Mouse (Mus musculus): ENCODE data around the gene Hdac9. TPM values are rescaled to one million over a fixed set of nuclear protein-coding genes. Genes with fewer than 3 reads are reported as not detected.

The Hdac9 gene
- 3.2 and 3.3 TPM in 2 replicates for polyA plus RNA-seq (2015; fragmentation: Nextera tagmentation; extraction: Ambion mirVana)

DNA sequence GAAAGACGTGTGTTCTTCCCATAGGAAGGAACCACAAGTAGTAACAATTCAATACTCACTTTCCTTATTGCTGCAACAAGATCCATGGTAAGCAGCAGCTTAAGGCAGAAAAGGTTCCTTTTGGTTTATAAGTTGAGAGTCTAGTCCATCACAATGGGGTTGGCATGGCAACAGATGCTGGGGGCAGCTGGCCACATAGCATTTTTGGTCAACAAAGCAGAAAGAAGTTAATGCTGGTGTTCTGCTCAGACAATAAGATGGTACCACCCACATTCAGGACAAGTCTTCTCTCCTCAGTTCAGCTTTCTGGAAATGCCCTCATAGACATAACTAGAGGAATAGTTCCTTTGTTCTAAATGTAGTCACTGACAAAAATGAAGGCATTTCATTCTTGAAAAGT is at the start of gene Hdac9:
Hdac9 (minus strand) TSS at position 101 of the 400 bp plus-strand sequence.
- Histone ChIP-seq H3K4me2 (ENCODE audit: low read depth, low read length) (no peak within 1 kb of the TSS), H3K9me3 (ENCODE audit: control insufficient read depth, low read length) (no peaks in the 10 kb centered on the region), H3K4me3 (ENCODE audit: low read length) (no peak within 1 kb of the TSS), H3K36me3 (ENCODE audit: control insufficient read depth, insufficient read depth, low read length) (no peaks in the 10 kb centered on the region), H3K27me3 (replicated peaks; ENCODE audit: control insufficient read depth, insufficient read depth, low read length) (no peaks in the 10 kb centered on the region), H3K27ac (ENCODE audit: low read length) (no peak within 1 kb of the TSS), H3K4me1 (ENCODE audit: control insufficient read depth, insufficient read depth, low read length) (no peaks in the 10 kb centered on the region), H3K9ac (ENCODE audit: low read depth, low read length) (no peak within 1 kb of the TSS)
- WGBS, result 50% methylated on average over 1 of the region's 1 CpGs
- ATAC-seq, result no peak

GRCm38 (mm10) chr12:34949066-34949706 is 32.3 kb upstream of the Hdac9 start:
- Histone ChIP-seq H3K27ac (ENCODE audit: low read length) (no peak overlapping the region), H3K4me1 (ENCODE audit: control insufficient read depth, insufficient read depth, low read length) (no peaks in the 10 kb centered on the region), H3K9me3 (ENCODE audit: control insufficient read depth, low read length) (no peaks in the 10 kb centered on the region), H3K36me3 (ENCODE audit: control insufficient read depth, insufficient read depth, low read length) (no peaks in the 10 kb centered on the region), H3K4me2 (ENCODE audit: low read depth, low read length) (no peak overlapping the region), H3K4me3 (ENCODE audit: low read length) (no peak overlapping the region), H3K9ac (ENCODE audit: low read depth, low read length) (no peak overlapping the region), H3K27me3 (replicated peaks; ENCODE audit: control insufficient read depth, insufficient read depth, low read length) (no peaks in the 10 kb centered on the region)
- ATAC-seq, result no peak
- WGBS, result 74% methylated on average over 6 of the region's 6 CpGs

GRCm38 (mm10) chr12:34937918-34938317 is 21.0 kb upstream of the Hdac9 start:
- H3K4me2 ChIP-seq (ENCODE audit: low read depth, low read length), result no peak overlapping the region
- no peak for ATAC-seq
- no peak overlapping the region for H3K27ac ChIP-seq (ENCODE audit: low read length)
- H3K36me3 ChIP-seq (ENCODE audit: control insufficient read depth, insufficient read depth, low read length), result no peaks in the 10 kb centered on the region
- WGBS, result 89% methylated on average over 1 of the region's 1 CpGs
- no peak overlapping the region for H3K9ac ChIP-seq (ENCODE audit: low read depth, low read length)
- no peaks in the 10 kb centered on the region for H3K27me3 ChIP-seq (replicated peaks; ENCODE audit: control insufficient read depth, insufficient read depth, low read length)
- no peaks in the 10 kb centered on the region for H3K4me1 ChIP-seq (ENCODE audit: control insufficient read depth, insufficient read depth, low read length)
- no peak overlapping the region for H3K4me3 ChIP-seq (ENCODE audit: low read length)
- H3K9me3 ChIP-seq (ENCODE audit: control insufficient read depth, low read length), result peaks cover 7% of the 10 kb centered on the region; the same call in 1 of the 2 replicates

GRCm38 (mm10) chr12:34908008-34908407 is 8.9 kb downstream of the Hdac9 start:
- 0 out of 2 replicates have a peak, but pooled peaks cover 4% of the 10 kb centered on the region for H3K4me1 ChIP-seq (ENCODE audit: control insufficient read depth, insufficient read depth, low read length)
- H3K27me3 ChIP-seq (replicated peaks; ENCODE audit: control insufficient read depth, insufficient read depth, low read length), result peaks cover 14% of the 10 kb centered on the region
- no peak for ATAC-seq
- no peak overlapping the region for H3K4me2 ChIP-seq (ENCODE audit: low read depth, low read length)
- no peaks in the 10 kb centered on the region for H3K9me3 ChIP-seq (ENCODE audit: control insufficient read depth, low read length)
- WGBS, result 63% methylated on average over 2 of the region's 2 CpGs
- H3K9ac ChIP-seq (ENCODE audit: low read depth, low read length), result no peak overlapping the region
- no peak overlapping the region for H3K27ac ChIP-seq (ENCODE audit: low read length)
- H3K4me3 ChIP-seq (ENCODE audit: low read length), result no peak overlapping the region
- H3K36me3 ChIP-seq (ENCODE audit: control insufficient read depth, insufficient read depth, low read length), result no peaks in the 10 kb centered on the region

- Histone ChIP-seq H3K4me1 (ENCODE audit: control insufficient read depth, insufficient read depth, low read length) (0 out of 2 replicates have a peak, but pooled peaks cover 4% of the 10 kb centered on the region), H3K36me3 (ENCODE audit: control insufficient read depth, insufficient read depth, low read length) (no peaks in the 10 kb centered on the region), H3K4me2 (ENCODE audit: low read depth, low read length) (peak overlapping the region; percentile 94), H3K9ac (ENCODE audit: low read depth, low read length) (peak overlapping the region; percentile 67; the same call in 1 of the 2 replicates), H3K27me3 (replicated peaks; ENCODE audit: control insufficient read depth, insufficient read depth, low read length) (peaks cover 14% of the 10 kb centered on the region), H3K4me3 (ENCODE audit: low read length) (peak overlapping the region; percentile 67), H3K27ac (ENCODE audit: low read length) (no peak overlapping the region), H3K9me3 (ENCODE audit: control insufficient read depth, low read length) (no peaks in the 10 kb centered on the region)
- WGBS, result 1% methylated on average over 10 of the region's 10 CpGs
- ATAC-seq, result peak; percentile 68
Observed at GRCm38 (mm10) chr12:34907506-34907850, 9.4 kb downstream of the Hdac9 start.

- Histone ChIP-seq H3K27me3 (replicated peaks; ENCODE audit: control insufficient read depth, insufficient read depth, low read length) (peaks cover 14% of the 10 kb centered on the region), H3K4me2 (ENCODE audit: low read depth, low read length) (peak overlapping the region; percentile 94), H3K4me3 (ENCODE audit: low read length) (peak overlapping the region; percentile 67), H3K36me3 (ENCODE audit: control insufficient read depth, insufficient read depth, low read length) (no peaks in the 10 kb centered on the region), H3K27ac (ENCODE audit: low read length) (no peak overlapping the region), H3K9ac (ENCODE audit: low read depth, low read length) (peak overlapping the region; percentile 67), H3K9me3 (ENCODE audit: control insufficient read depth, low read length) (no peaks in the 10 kb centered on the region), H3K4me1 (ENCODE audit: control insufficient read depth, insufficient read depth, low read length) (0 out of 2 replicates have a peak, but pooled peaks cover 4% of the 10 kb centered on the region)
- peak; percentile 95 for ATAC-seq
- under 1% methylated on average over 74 of the region's 107 CpGs for WGBS
Observed at GRCm38 (mm10) chr12:34906704-34907505, 10.0 kb downstream of the Hdac9 start.

- Histone ChIP-seq H3K27me3 (replicated peaks; ENCODE audit: control insufficient read depth, insufficient read depth, low read length) (peaks cover 14% of the 10 kb centered on the region), H3K9ac (ENCODE audit: low read depth, low read length) (peak overlapping the region; percentile 67), H3K4me1 (ENCODE audit: control insufficient read depth, insufficient read depth, low read length) (0 out of 2 replicates have a peak, but pooled peaks cover 4% of the 10 kb centered on the region), H3K27ac (ENCODE audit: low read length) (no peak overlapping the region), H3K36me3 (ENCODE audit: control insufficient read depth, insufficient read depth, low read length) (no peaks in the 10 kb centered on the region), H3K4me2 (ENCODE audit: low read depth, low read length) (peak overlapping the region; percentile 94), H3K9me3 (ENCODE audit: control insufficient read depth, low read length) (no peaks in the 10 kb centered on the region), H3K4me3 (ENCODE audit: low read length) (peak overlapping the region; percentile 67)
- no peak for ATAC-seq
- WGBS, result 0% methylated on average over 10 of the region's 10 CpGs
Observed at GRCm38 (mm10) chr12:34906376-34906703, 10.6 kb downstream of the Hdac9 start.

DNA sequence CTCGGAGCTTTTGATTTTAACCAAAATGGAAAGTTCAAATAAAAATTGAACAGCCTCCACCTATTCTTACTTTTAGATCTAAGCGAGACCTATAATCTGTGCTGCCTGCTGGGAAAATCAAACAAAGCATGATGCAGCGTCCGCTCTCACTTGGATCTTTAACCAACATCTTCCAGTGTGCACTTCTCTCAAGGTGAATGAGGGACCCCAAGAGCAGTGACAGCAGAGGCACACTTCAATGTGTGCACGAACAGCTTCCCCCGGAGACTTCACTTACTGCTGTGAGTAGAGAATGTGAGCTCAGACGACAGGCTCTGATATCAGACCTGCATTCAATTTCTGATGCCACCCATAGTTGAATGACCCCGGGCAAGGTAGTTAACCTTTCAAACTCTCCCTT is 16.7 kb downstream of the Hdac9 start:
- Histone ChIP-seq H3K9ac (ENCODE audit: low read depth, low read length) (no peak overlapping the region), H3K4me2 (ENCODE audit: low read depth, low read length) (no peak overlapping the region), H3K36me3 (ENCODE audit: control insufficient read depth, insufficient read depth, low read length) (no peaks in the 10 kb centered on the region), H3K27me3 (replicated peaks; ENCODE audit: control insufficient read depth, insufficient read depth, low read length) (no peaks in the 10 kb centered on the region), H3K9me3 (ENCODE audit: control insufficient read depth, low read length) (no peaks in the 10 kb centered on the region), H3K27ac (ENCODE audit: low read length) (no peak overlapping the region), H3K4me1 (ENCODE audit: control insufficient read depth, insufficient read depth, low read length) (no peaks in the 10 kb centered on the region), H3K4me3 (ENCODE audit: low read length) (no peak overlapping the region)
- WGBS, result 85% methylated on average over 8 of the region's 8 CpGs
- ATAC-seq, result no peak

DNA sequence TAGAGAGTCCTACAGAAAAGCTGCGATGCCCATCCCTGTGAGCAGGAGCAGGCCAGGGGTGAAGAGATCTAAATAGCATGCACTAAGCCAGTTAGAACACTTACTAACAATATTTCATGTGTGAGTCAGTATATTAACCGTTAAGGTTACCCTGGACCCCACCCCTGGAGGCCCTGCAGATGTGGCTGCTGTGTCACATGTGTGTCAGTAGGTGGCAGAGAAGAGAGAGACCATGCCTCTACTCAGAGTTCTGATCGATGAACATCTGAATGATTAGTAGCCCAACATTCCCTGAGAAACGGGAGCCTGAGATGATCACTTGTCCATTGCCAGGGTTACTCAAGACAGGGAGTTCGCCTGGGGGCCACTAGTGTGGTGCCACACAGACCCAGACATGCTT is 22.0 kb downstream of the Hdac9 start:
- H3K9ac ChIP-seq (ENCODE audit: low read depth, low read length), result no peak overlapping the region

More for the DNA sequence above, 22.0 kb downstream of the Hdac9 start:
- ATAC-seq, result no peak
- Histone ChIP-seq H3K27me3 (replicated peaks; ENCODE audit: control insufficient read depth, insufficient read depth, low read length) (no peaks in the 10 kb centered on the region), H3K27ac (ENCODE audit: low read length) (no peak overlapping the region), H3K4me3 (ENCODE audit: low read length) (no peak overlapping the region), H3K4me2 (ENCODE audit: low read depth, low read length) (no peak overlapping the region), H3K9me3 (ENCODE audit: control insufficient read depth, low read length) (no peaks in the 10 kb centered on the region), H3K36me3 (ENCODE audit: control insufficient read depth, insufficient read depth, low read length) (no peaks in the 10 kb centered on the region), H3K4me1 (ENCODE audit: control insufficient read depth, insufficient read depth, low read length) (no peaks in the 10 kb centered on the region)
- WGBS, result 71% methylated on average over 5 of the region's 5 CpGs

Measured in intestine, embryonic 16.5 days (tissue).